Mouse (Mus musculus): ENCODE measurements around the gene Lpin2.

DNA sequence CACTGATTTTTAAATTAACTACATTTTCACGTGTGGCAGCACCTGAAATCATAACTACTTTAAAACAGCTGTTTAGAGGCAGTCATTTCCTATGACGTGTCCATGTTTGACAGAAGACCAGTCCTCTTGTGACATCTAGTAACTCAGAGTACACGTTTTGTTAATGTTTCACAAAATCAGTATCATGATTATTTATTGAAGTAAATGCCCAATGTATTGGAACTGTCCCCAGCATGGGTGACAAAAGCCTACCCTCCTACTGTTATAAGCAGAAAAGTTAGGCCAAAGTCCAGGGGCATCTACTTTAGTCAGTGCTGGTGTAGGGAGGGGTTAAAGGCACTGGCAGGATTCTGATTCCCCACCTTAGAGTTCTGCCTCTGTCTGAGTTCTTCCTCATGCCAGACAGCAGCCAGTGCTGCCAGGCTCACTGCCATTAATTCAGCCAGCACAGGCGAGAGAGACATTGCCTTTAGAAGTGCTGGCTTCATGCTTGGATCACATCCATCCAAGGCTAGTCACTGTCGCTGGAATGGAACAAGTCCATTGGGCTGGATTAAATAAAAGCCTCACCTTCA lies 34.8 kb downstream of the Lpin2 start:
- TF ChIP-seq POLR2A (IDR thresholded peaks at IDR 0.05; ENCODE audit: control insufficient read depth, low read depth, low read length) (no peak), CTCF (IDR thresholded peaks at IDR 0.05; ENCODE audit: control insufficient read depth, insufficient read depth, insufficient replicate concordance, low read depth, low read length) (no peak)

Data from testis, adult 2 months (tissue).